Mouse (Mus musculus): ENCODE results near the gene Krt81. TPM values are rescaled to one million over a fixed set of nuclear protein-coding genes. Genes with fewer than 3 reads are reported as not detected.
A peak's percentile ranks its signal among the peaks of the same experiment; 100 is the strongest.

Krt81 gene
- not detected in 2 replicates for polyA plus RNA-seq (2015; fragmentation: Nextera tagmentation; extraction: Ambion mirVana)

DNA sequence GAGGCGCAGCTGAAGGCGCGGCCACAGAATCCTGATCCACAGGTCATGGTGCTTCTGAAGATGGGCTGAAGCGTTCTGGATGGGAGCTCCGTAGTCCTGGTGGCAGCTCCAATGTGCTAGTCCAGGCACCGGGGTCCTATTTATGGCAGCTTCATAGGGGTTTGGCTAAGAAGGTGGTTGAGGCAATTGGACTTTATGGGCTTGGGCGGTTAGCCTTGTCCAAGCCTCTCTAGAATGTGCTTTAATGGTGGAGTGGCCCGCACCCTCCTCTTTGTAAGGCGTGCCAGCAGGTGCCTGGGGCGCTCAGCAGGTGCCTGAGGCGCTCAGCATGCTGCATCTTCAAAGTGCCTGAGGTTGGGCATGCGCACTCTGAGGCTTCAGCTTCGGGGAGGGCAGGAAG is at the start of gene Krt81:
Gene Krt81, minus strand, starts transcription at position 101 of the 400 bp plus-strand sequence.
- Histone ChIP-seq H3K4me2 (replicated peaks; ENCODE audit: low read depth, low read length) (no peak within 1 kb of the TSS), H3K9ac (replicated peaks; ENCODE audit: low read length) (no peak within 1 kb of the TSS), H3K27me3 (ENCODE audit: insufficient read depth, low read length) (no peaks in the 10 kb centered on the region), H3K4me1 (ENCODE audit: insufficient read depth, low read length) (no peaks in the 10 kb centered on the region), H3K36me3 (ENCODE audit: insufficient read depth, low read length) (no peaks in the 10 kb centered on the region), H3K9me3 (ENCODE audit: low read length) (no peaks in the 10 kb centered on the region), H3K4me3 (ENCODE audit: low read length) (no peak within 1 kb of the TSS), H3K27ac (ENCODE audit: low read length) (no peak within 1 kb of the TSS)
- no peak for ATAC-seq (ENCODE audit: low FRiP score, low TSS enrichment)
- 78% methylated on average over 13 of the region's 13 CpGs for WGBS

GRCm38 (mm10) chr15:101508247-101508646 is 44.7 kb upstream of the Krt81 start:
- WGBS: 40% methylated on average over 9 of the region's 9 CpGs
- Histone ChIP-seq H3K9ac (replicated peaks; ENCODE audit: low read length) (no peak overlapping the region), H3K36me3 (ENCODE audit: insufficient read depth, low read length) (no peaks in the 10 kb centered on the region), H3K4me2 (replicated peaks; ENCODE audit: low read depth, low read length) (no peak overlapping the region), H3K4me1 (ENCODE audit: insufficient read depth, low read length) (peaks cover 8% of the 10 kb centered on the region), H3K9me3 (ENCODE audit: low read length) (no peaks in the 10 kb centered on the region), H3K27me3 (ENCODE audit: insufficient read depth, low read length) (no peaks in the 10 kb centered on the region), H3K4me3 (ENCODE audit: low read length) (no peak overlapping the region), H3K27ac (ENCODE audit: low read length) (no peak overlapping the region)
- ATAC-seq (ENCODE audit: low FRiP score, low TSS enrichment): peak; percentile 54; the same call in 1 of the 2 replicates

DNA sequence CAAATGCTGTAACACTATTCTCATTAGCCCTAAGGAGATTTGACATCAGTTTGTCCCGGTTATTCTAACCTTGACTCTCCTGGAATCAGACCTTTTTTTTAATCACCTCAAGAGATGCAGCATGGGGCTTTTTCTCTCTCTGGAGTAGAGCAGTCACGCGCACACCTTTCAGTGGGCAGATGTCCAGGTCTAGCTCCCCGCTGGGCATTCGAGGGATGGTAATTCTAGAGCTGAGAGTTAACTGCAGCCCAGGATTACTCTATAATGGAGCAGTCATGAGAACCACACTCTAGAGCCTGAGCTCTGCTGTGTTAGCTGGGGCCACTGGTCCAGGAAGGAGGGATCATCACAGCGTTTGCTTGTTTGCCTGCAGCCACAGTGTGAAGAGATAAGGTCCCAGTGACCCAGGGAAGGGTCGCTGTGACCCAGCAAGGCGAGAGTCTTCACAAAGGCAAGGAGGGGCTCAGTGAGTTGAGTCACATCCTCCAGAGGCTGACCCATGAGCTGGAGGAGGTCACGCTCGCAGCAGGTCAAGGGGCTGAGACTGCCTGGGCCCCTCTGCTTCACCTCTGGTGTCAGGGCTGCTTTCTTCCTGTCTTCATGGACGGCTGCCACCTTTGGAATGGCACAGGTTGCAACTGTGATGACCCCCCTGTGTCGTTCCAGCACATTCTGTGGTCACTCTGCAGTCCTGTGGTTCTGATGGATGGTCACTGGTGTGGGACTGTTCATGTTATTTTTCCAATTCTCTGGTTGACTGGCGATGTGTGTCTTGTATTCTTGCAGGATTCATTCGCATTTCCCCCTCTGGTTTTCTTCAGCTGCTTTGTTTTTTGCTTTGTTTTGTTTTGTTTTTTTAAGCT is 43.6 kb upstream of the Krt81 start:
- H3K36me3 ChIP-seq (ENCODE audit: insufficient read depth, low read length): no peaks in the 10 kb centered on the region
- 27% methylated on average over 14 of the region's 14 CpGs for WGBS
- no peaks in the 10 kb centered on the region for H3K9me3 ChIP-seq (ENCODE audit: low read length)
- H3K4me3 ChIP-seq (ENCODE audit: low read length): no peak overlapping the region
- H3K27me3 ChIP-seq (ENCODE audit: insufficient read depth, low read length): no peaks in the 10 kb centered on the region
- ATAC-seq (ENCODE audit: low FRiP score, low TSS enrichment): peak; percentile 46; the same call in 1 of the 2 replicates
- peaks cover 8% of the 10 kb centered on the region for H3K4me1 ChIP-seq (ENCODE audit: insufficient read depth, low read length)
- H3K27ac ChIP-seq (ENCODE audit: low read length): no peak overlapping the region
- H3K9ac ChIP-seq (replicated peaks; ENCODE audit: low read length): no peak overlapping the region
- H3K4me2 ChIP-seq (replicated peaks; ENCODE audit: low read depth, low read length): no peak overlapping the region

DNA sequence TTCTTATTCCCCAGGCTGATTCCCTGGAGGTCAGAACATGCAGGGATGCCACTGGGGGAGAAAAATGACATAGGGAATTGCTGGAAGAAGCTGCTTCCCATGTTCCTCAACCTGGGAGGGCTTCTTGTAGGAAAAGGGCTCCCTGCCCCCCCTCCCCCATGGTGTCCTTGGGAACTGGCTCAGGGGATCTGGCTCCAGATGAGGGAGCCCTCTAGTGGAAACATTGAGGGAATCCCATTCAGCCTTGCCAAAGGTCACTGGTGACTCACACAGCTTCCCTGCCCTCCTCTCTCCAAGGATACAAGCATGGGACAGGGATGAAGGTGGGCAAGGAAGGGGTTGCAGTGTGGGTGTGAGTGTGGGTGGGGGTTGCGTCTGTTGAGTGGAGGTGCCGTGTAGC is 33.6 kb upstream of the Krt81 start:
- no peak overlapping the region for H3K4me2 ChIP-seq (replicated peaks; ENCODE audit: low read depth, low read length)
- no peaks in the 10 kb centered on the region for H3K9me3 ChIP-seq (ENCODE audit: low read length)
- no peak overlapping the region for H3K9ac ChIP-seq (replicated peaks; ENCODE audit: low read length)
- peaks cover 7% of the 10 kb centered on the region; the same call in 1 of the 2 replicates for H3K4me1 ChIP-seq (ENCODE audit: insufficient read depth, low read length)
- no peak overlapping the region for H3K4me3 ChIP-seq (ENCODE audit: low read length)
- H3K27me3 ChIP-seq (ENCODE audit: insufficient read depth, low read length): no peaks in the 10 kb centered on the region
- H3K36me3 ChIP-seq (ENCODE audit: insufficient read depth, low read length): no peaks in the 10 kb centered on the region
- H3K27ac ChIP-seq (ENCODE audit: low read length): no peak overlapping the region
- 75% methylated on average over 2 of the region's 2 CpGs for WGBS
- ATAC-seq (ENCODE audit: low FRiP score, low TSS enrichment): no peak

DNA sequence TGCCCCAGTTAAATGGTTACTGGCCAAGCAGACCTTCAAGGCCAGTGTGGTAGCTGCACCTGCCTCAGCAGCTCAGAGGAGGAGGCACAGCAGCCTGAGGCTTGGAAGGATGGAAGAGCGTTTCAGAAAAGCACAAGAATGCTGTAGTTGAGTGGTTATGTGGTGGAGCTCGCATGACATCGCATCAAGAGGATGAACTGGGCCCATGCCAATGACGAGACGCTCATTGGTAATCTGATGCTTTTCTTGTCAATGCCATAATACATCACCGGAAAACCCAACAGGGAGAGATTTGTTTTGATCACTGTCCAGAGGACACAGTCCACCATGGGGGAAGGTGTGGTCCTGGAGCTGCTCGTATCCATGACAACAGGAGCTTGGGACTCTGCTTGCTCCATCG is 31.7 kb upstream of the Krt81 start:
- Histone ChIP-seq H3K4me3 (ENCODE audit: low read length) (no peak overlapping the region), H3K9ac (replicated peaks; ENCODE audit: low read length) (no peak overlapping the region), H3K27me3 (ENCODE audit: insufficient read depth, low read length) (no peaks in the 10 kb centered on the region), H3K4me2 (replicated peaks; ENCODE audit: low read depth, low read length) (no peak overlapping the region), H3K27ac (ENCODE audit: low read length) (no peak overlapping the region), H3K9me3 (ENCODE audit: low read length) (no peaks in the 10 kb centered on the region), H3K36me3 (ENCODE audit: insufficient read depth, low read length) (no peaks in the 10 kb centered on the region), H3K4me1 (ENCODE audit: insufficient read depth, low read length) (peaks cover 7% of the 10 kb centered on the region; the same call in 1 of the 2 replicates)
- no peak for ATAC-seq (ENCODE audit: low FRiP score, low TSS enrichment)
- 70% methylated on average over 8 of the region's 8 CpGs for WGBS

- WGBS: 46% methylated on average over 1 of the region's 1 CpGs
- Histone ChIP-seq H3K4me1 (ENCODE audit: insufficient read depth, low read length) (peaks cover 7% of the 10 kb centered on the region; the same call in 1 of the 2 replicates), H3K9ac (replicated peaks; ENCODE audit: low read length) (no peak overlapping the region), H3K27me3 (ENCODE audit: insufficient read depth, low read length) (no peaks in the 10 kb centered on the region), H3K9me3 (ENCODE audit: low read length) (no peaks in the 10 kb centered on the region), H3K4me3 (ENCODE audit: low read length) (no peak overlapping the region), H3K36me3 (ENCODE audit: insufficient read depth, low read length) (no peaks in the 10 kb centered on the region), H3K27ac (ENCODE audit: low read length) (no peak overlapping the region), H3K4me2 (replicated peaks; ENCODE audit: low read depth, low read length) (no peak overlapping the region)
- no peak for ATAC-seq (ENCODE audit: low FRiP score, low TSS enrichment)
Measured at GRCm38 (mm10) chr15:101494203-101494602, 30.7 kb upstream of the Krt81 start.

DNA sequence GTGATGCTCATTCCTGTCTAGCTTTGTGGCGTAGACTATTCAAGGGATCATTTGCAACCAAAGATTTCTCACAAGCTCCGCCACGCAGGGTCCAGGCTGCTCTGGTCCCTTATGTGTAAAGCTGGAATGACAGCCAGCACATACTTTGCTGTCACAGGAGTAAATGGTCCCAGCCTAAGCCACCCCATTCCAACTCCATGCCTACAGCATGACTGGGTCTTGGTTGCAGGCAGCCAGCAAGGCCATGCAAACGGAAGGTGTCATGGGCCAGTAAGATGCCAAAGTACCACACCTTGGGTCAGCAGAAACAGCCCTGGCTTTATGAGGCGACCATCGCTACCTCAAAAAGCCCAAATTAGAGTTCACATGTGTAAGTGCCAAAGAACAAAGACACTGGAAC is 30.2 kb upstream of the Krt81 start:
- no peak overlapping the region for H3K9ac ChIP-seq (replicated peaks; ENCODE audit: low read length)
- WGBS: 93% methylated on average over 6 of the region's 6 CpGs
- no peak overlapping the region for H3K27ac ChIP-seq (ENCODE audit: low read length)
- no peaks in the 10 kb centered on the region for H3K9me3 ChIP-seq (ENCODE audit: low read length)
- H3K4me3 ChIP-seq (ENCODE audit: low read length): no peak overlapping the region
- H3K4me2 ChIP-seq (replicated peaks; ENCODE audit: low read depth, low read length): no peak overlapping the region
- ATAC-seq (ENCODE audit: low FRiP score, low TSS enrichment): no peak
- H3K36me3 ChIP-seq (ENCODE audit: insufficient read depth, low read length): no peaks in the 10 kb centered on the region
- no peaks in the 10 kb centered on the region for H3K27me3 ChIP-seq (ENCODE audit: insufficient read depth, low read length)
- H3K4me1 ChIP-seq (ENCODE audit: insufficient read depth, low read length): peaks cover 7% of the 10 kb centered on the region; the same call in 1 of the 2 replicates

- WGBS: 19% methylated on average over 8 of the region's 8 CpGs
- ATAC-seq (ENCODE audit: low FRiP score, low TSS enrichment): no peak
- H3K4me3 ChIP-seq (ENCODE audit: low read length): no peak overlapping the region
Measured at GRCm38 (mm10) chr15:101492718-101493117, 29.2 kb upstream of the Krt81 start.

GRCm38 (mm10) chr15:101491431-101491830 is 27.9 kb upstream of the Krt81 start, which contains the start of gene Krt83:
Krt83 (minus strand) TSS chr15:101491512.
- no peak for ATAC-seq (ENCODE audit: low FRiP score, low TSS enrichment)
- 51% methylated on average over 6 of the region's 6 CpGs for WGBS
- no peak within 1 kb of the TSS for H3K4me3 ChIP-seq (ENCODE audit: low read length)

More at GRCm38 (mm10) chr15:101492718-101493117, 29.2 kb upstream of the Krt81 start:
- H3K27ac ChIP-seq (ENCODE audit: low read length): no peak overlapping the region
- H3K4me2 ChIP-seq (replicated peaks; ENCODE audit: low read depth, low read length): no peak overlapping the region
- no peaks in the 10 kb centered on the region for H3K36me3 ChIP-seq (ENCODE audit: insufficient read depth, low read length)
- no peaks in the 10 kb centered on the region for H3K9me3 ChIP-seq (ENCODE audit: low read length)
- no peak overlapping the region for H3K9ac ChIP-seq (replicated peaks; ENCODE audit: low read length)
- peaks cover 7% of the 10 kb centered on the region; the same call in 1 of the 2 replicates for H3K4me1 ChIP-seq (ENCODE audit: insufficient read depth, low read length)
- H3K27me3 ChIP-seq (ENCODE audit: insufficient read depth, low read length): no peaks in the 10 kb centered on the region

More at GRCm38 (mm10) chr15:101491431-101491830, 27.9 kb upstream of the Krt81 start, which contains the start of gene Krt83:
- Histone ChIP-seq H3K27me3 (ENCODE audit: insufficient read depth, low read length) (no peaks in the 10 kb centered on the region), H3K4me1 (ENCODE audit: insufficient read depth, low read length) (peaks cover 7% of the 10 kb centered on the region; the same call in 1 of the 2 replicates), H3K27ac (ENCODE audit: low read length) (no peak within 1 kb of the TSS), H3K9ac (replicated peaks; ENCODE audit: low read length) (no peak within 1 kb of the TSS), H3K9me3 (ENCODE audit: low read length) (no peaks in the 10 kb centered on the region), H3K36me3 (ENCODE audit: insufficient read depth, low read length) (no peaks in the 10 kb centered on the region), H3K4me2 (replicated peaks; ENCODE audit: low read depth, low read length) (no peak within 1 kb of the TSS)

Data from kidney, embryonic 16.5 days (tissue).